Mouse (Mus musculus): ENCODE measurements around the gene Orm2. TPM values are rescaled to one million over a fixed set of nuclear protein-coding genes. Genes with fewer than 3 reads are reported as not detected.

Gene Orm2
- polyA plus RNA-seq, 1 experiment from 2014 or later, result not detected

DNA sequence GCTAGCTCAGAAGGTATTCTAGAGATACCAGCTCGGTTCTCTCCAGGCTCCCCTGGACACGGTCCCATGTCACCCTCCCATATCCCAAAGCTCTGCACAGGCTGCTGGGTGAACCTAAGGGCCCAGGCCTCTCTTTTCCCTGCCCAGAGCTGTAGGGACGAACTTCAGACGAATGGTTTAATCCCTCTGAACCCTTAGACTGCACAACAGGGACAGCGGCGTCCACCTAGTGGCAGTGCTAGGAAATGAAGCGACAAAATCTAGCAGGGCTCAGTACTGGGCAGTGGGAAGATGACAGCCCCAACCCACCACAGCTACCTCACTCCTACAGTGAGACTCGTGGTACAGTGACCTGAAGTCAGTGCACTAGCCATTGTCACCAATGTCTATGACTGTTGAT lies 46.4 kb downstream of the Orm2 start:
- Histone ChIP-seq H3K4me2 (ENCODE audit: low read depth, low read length) (0 out of 2 replicates have a peak overlapping the region, but pooled peaks have one; percentile 0), H3K9me3 (ENCODE audit: control insufficient read depth, low read length) (no peaks in the 10 kb centered on the region), H3K27me3 (replicated peaks; ENCODE audit: control insufficient read depth, insufficient read depth, low read length) (no peaks in the 10 kb centered on the region), H3K9ac (ENCODE audit: low read depth, low read length) (peak overlapping the region; percentile 43; the same call in 1 of the 2 replicates), H3K4me3 (ENCODE audit: low read length) (no peak overlapping the region), H3K4me1 (ENCODE audit: control insufficient read depth, insufficient read depth, low read length) (peaks cover 43% of the 10 kb centered on the region), H3K27ac (ENCODE audit: low read length) (no peak overlapping the region), H3K36me3 (ENCODE audit: control insufficient read depth, insufficient read depth, low read length) (no peaks in the 10 kb centered on the region)
- 10% methylated on average over 8 of the region's 8 CpGs for WGBS
- ATAC-seq, result peak; percentile 16

DNA sequence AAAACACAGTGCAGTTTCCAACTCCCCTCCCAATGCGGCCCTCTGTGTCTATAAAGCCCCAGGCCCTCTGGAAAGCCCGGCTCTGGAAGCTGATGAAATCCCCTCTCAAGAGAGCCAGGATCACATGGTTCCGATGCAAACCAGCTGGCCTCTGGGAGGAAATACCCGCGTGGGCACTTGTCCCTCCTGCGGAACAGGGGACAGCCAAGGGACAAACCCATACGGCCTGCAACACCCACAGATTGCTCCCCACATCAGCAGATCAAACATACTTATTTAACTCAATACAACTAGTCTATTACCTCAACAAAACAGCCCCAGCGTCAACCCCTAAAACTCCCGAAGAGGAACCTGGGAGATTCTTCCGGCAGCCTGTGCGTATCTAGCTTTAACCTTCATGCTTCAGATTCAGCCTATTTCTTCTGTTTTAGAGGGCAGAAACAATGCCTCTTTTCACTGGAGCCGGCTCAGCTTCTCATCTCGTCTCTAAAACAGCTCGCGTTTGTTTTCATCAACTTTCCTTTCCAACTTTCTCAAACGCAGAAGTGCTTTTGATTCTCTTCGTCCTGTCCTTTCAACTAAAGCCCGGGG lies 47.2 kb downstream of the Orm2 start:
- Histone ChIP-seq H3K36me3 (ENCODE audit: control insufficient read depth, insufficient read depth, low read length) (no peaks in the 10 kb centered on the region), H3K27me3 (replicated peaks; ENCODE audit: control insufficient read depth, insufficient read depth, low read length) (no peaks in the 10 kb centered on the region), H3K9ac (ENCODE audit: low read depth, low read length) (peak overlapping the region; percentile 68), H3K4me2 (ENCODE audit: low read depth, low read length) (peak overlapping the region; percentile 98), H3K4me1 (ENCODE audit: control insufficient read depth, insufficient read depth, low read length) (peaks cover 36% of the 10 kb centered on the region), H3K27ac (ENCODE audit: low read length) (peak overlapping the region; percentile 41), H3K9me3 (ENCODE audit: control insufficient read depth, low read length) (no peaks in the 10 kb centered on the region), H3K4me3 (ENCODE audit: low read length) (peak overlapping the region; percentile 70)
- no peak for ATAC-seq
- WGBS, result 4% methylated on average over 18 of the region's 18 CpGs

GRCm38 (mm10) chr4:63409908-63410582 lies 47.8 kb downstream of the Orm2 start:
- H3K9ac ChIP-seq (ENCODE audit: low read depth, low read length), result peak overlapping the region; percentile 68
- H3K9me3 ChIP-seq (ENCODE audit: control insufficient read depth, low read length), result no peaks in the 10 kb centered on the region
- H3K4me2 ChIP-seq (ENCODE audit: low read depth, low read length), result peak overlapping the region; percentile 98
- H3K4me1 ChIP-seq (ENCODE audit: control insufficient read depth, insufficient read depth, low read length), result peaks cover 30% of the 10 kb centered on the region
- ATAC-seq, result peak; percentile 86
- no peaks in the 10 kb centered on the region for H3K36me3 ChIP-seq (ENCODE audit: control insufficient read depth, insufficient read depth, low read length)
- H3K27ac ChIP-seq (ENCODE audit: low read length), result peak overlapping the region; percentile 41; the same call in 1 of the 2 replicates
- H3K27me3 ChIP-seq (replicated peaks; ENCODE audit: control insufficient read depth, insufficient read depth, low read length), result no peaks in the 10 kb centered on the region
- under 1% methylated on average over 39 of the region's 39 CpGs for WGBS
- peak overlapping the region; percentile 70 for H3K4me3 ChIP-seq (ENCODE audit: low read length)

DNA sequence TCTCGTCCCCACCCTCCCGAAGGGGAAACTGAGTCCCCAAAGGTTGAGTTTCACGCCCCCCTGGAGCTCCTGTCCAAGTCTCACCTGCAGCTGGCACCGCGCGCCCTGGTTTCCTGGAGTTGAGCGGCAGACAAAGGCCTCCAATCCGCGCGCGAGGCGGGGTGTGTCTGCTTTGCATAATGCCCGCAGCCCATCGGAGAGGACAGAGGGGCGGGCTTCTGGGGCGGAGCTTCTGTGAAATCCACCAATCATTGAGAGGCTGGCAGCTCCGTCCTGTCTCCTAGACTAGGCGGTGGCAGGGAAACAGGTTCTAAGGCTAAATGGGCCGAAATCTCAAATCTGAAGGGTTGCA lies 48.3 kb downstream of the Orm2 start:
- Histone ChIP-seq H3K27ac (ENCODE audit: low read length) (peak overlapping the region; percentile 41; the same call in 1 of the 2 replicates), H3K4me3 (ENCODE audit: low read length) (peak overlapping the region; percentile 70)
- under 1% methylated on average over 19 of the region's 19 CpGs for WGBS

DNA sequence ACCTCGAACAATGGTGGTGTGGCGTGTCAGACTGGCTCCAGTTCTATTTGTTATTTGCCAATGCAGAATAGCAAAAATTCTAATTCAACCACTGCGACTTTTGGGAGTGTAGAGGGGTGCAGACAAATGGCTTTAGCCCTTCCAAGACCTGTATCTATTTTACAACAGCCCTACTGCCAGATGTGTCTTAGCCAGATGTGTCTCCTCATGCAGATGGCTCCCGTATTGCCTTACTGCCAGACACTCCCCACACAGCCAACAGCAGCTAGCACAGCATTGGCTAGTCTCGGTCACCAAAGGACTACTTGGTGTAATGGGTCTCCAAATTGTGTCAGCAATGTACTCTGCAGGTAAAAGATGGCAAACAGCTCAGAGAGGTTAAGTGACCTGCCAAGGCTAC lies 49.0 kb downstream of the Orm2 start:
- ATAC-seq, result no peak
- Histone ChIP-seq H3K27me3 (replicated peaks; ENCODE audit: control insufficient read depth, insufficient read depth, low read length) (no peaks in the 10 kb centered on the region), H3K9me3 (ENCODE audit: control insufficient read depth, low read length) (no peaks in the 10 kb centered on the region), H3K4me2 (ENCODE audit: low read depth, low read length) (no peak overlapping the region), H3K27ac (ENCODE audit: low read length) (no peak overlapping the region), H3K4me1 (ENCODE audit: control insufficient read depth, insufficient read depth, low read length) (peaks cover 24% of the 10 kb centered on the region), H3K4me3 (ENCODE audit: low read length) (no peak overlapping the region), H3K9ac (ENCODE audit: low read depth, low read length) (no peak overlapping the region), H3K36me3 (ENCODE audit: control insufficient read depth, insufficient read depth, low read length) (no peaks in the 10 kb centered on the region)
- WGBS, result 50% methylated on average over 5 of the region's 5 CpGs

More for the DNA sequence above, 48.3 kb downstream of the Orm2 start:
- H3K36me3 ChIP-seq (ENCODE audit: control insufficient read depth, insufficient read depth, low read length), result no peaks in the 10 kb centered on the region
- peak overlapping the region; percentile 98 for H3K4me2 ChIP-seq (ENCODE audit: low read depth, low read length)
- peak; percentile 95 for ATAC-seq
- no peaks in the 10 kb centered on the region for H3K9me3 ChIP-seq (ENCODE audit: control insufficient read depth, low read length)
- H3K9ac ChIP-seq (ENCODE audit: low read depth, low read length), result peak overlapping the region; percentile 68
- no peaks in the 10 kb centered on the region for H3K27me3 ChIP-seq (replicated peaks; ENCODE audit: control insufficient read depth, insufficient read depth, low read length)
- H3K4me1 ChIP-seq (ENCODE audit: control insufficient read depth, insufficient read depth, low read length), result peaks cover 26% of the 10 kb centered on the region

DNA sequence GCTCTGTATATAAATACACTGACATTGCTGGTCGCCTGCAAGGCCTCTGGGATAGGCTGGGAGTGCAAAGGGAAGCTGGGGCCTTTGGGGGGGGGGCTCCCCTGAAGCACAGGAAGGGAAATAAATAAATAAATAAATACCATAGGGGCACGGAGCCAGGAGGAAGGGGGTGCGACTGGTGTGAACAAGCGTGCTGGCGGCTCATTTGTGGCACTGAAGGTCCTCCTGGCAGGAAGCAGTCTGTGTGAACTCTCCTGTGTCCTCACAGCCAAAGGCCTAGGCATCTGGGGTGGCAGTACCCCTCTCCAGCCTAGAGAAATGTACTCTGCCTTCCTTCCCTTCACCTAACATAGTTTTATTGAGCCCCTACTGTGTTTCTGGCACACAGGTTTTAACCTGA lies 52.7 kb downstream of the Orm2 start:
- no peak overlapping the region for H3K4me3 ChIP-seq (ENCODE audit: low read length)
- H3K27ac ChIP-seq (ENCODE audit: low read length), result no peak overlapping the region
- H3K4me2 ChIP-seq (ENCODE audit: low read depth, low read length), result no peak overlapping the region
- ATAC-seq, result no peak
- no peak overlapping the region for H3K9ac ChIP-seq (ENCODE audit: low read depth, low read length)
- peaks cover 3% of the 10 kb centered on the region for H3K4me1 ChIP-seq (ENCODE audit: control insufficient read depth, insufficient read depth, low read length)
- 82% methylated on average over 5 of the region's 5 CpGs for WGBS
- no peaks in the 10 kb centered on the region for H3K27me3 ChIP-seq (replicated peaks; ENCODE audit: control insufficient read depth, insufficient read depth, low read length)
- H3K9me3 ChIP-seq (ENCODE audit: control insufficient read depth, low read length), result no peaks in the 10 kb centered on the region
- no peaks in the 10 kb centered on the region for H3K36me3 ChIP-seq (ENCODE audit: control insufficient read depth, insufficient read depth, low read length)

Other genes with a start within 250 kb of the Orm2 start
- gene Ambp, start 207.7 kb upstream of the Orm2 start, polyA plus RNA-seq (2015; fragmentation: Nextera tagmentation; extraction: Ambion mirVana), result 29.0 and 54.2 TPM in 2 replicates
- gene Kif12, start 190.3 kb upstream of the Orm2 start, polyA plus RNA-seq (2015; fragmentation: Nextera tagmentation; extraction: Ambion mirVana), result 98.5 and 102 TPM in 2 replicates
- gene Col27a1, start 148.4 kb upstream of the Orm2 start, polyA plus RNA-seq (2015; fragmentation: Nextera tagmentation; extraction: Ambion mirVana), result 8.1 and 9.6 TPM in 2 replicates
- not detected in 2 replicates for gene Orm1, start 17.9 kb upstream of the Orm2 start, polyA plus RNA-seq (2015; fragmentation: Nextera tagmentation; extraction: Ambion mirVana)
- gene Orm3, start 6.3 kb upstream of the Orm2 start, polyA plus RNA-seq (2015; fragmentation: Nextera tagmentation; extraction: Ambion mirVana), result not detected in 2 replicates
- 5.3 and 5.4 TPM in 2 replicates for gene Akna, start 40.9 kb downstream of the Orm2 start, polyA plus RNA-seq (2015; fragmentation: Nextera tagmentation; extraction: Ambion mirVana)
- gene Whrn, start 133.5 kb downstream of the Orm2 start, polyA plus RNA-seq (2015; fragmentation: Nextera tagmentation; extraction: Ambion mirVana), result 2.9 and 3.0 TPM in 2 replicates
- gene Atp6v1g1, start 182.3 kb downstream of the Orm2 start, polyA plus RNA-seq (2015; fragmentation: Nextera tagmentation; extraction: Ambion mirVana), result 335 TPM in 2 replicates
- gene Tmem268, start 196.3 kb downstream of the Orm2 start, polyA plus RNA-seq (2015; fragmentation: Nextera tagmentation; extraction: Ambion mirVana), result 15.9 and 18.6 TPM in 2 replicates
- not detected in 2 replicates for gene Gm11213, start 242.8 kb downstream of the Orm2 start, polyA plus RNA-seq (2015; fragmentation: Nextera tagmentation; extraction: Ambion mirVana)